Mouse (Mus musculus) cerebellum, postnatal 25 days (tissue): ENCODE measurements around the gene Nckap5.

Experiments
- DNase-seq, 2 experiments: peaks; one replicate each; pipeline ENCODE4 v3.0.0; 2021; ENCODE audit warnings: mixed read lengths in 2 of 2

The Nckap5 gene

DNA sequence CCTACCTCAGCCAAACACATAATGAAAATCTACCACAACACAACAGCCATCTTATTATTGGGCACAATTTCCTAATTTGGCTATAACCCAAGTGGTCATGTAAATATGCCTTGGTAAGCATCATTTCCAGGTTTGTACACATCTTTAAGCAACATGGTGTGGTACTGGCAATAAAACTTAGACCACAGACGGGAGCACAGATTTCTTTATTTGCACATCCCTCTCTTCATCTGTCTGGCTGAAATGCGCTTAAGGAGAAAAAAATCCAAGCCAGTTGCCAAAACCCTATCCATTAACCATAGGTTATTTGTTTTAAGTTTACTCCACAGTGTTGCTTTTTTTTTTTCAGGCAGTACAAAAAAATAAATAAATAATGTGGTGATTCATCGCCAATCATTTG, 842.8 kb downstream of the Nckap5 start:
- DNase-seq = no peak

GRCm38 (mm10) chr1:125984570-125984969, 846.0 kb downstream of the Nckap5 start:
- no peak for DNase-seq

- DNase-seq = no peak
Measured at GRCm38 (mm10) chr1:125974649-125975048, 856.0 kb downstream of the Nckap5 start.

DNA sequence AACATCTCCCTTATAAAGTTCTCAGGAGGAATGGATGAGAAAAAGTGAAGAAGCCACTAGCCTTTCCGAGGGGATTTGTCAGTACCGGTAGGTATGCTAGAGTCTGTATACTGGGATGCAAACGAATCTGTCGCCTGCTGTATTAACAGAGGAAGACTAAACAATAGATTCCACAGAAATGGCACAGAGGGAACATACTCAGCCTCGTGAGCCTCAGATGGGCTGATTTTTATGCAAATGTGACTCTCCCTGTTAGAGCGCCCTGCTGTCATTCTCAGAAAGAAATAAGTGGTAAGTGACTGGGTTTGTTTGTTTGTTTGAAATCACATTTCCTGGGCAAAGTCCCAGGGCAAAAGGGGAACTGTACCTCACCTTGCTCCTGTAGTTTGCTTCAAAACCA, 858.7 kb downstream of the Nckap5 start:
- no peak for DNase-seq

DNA sequence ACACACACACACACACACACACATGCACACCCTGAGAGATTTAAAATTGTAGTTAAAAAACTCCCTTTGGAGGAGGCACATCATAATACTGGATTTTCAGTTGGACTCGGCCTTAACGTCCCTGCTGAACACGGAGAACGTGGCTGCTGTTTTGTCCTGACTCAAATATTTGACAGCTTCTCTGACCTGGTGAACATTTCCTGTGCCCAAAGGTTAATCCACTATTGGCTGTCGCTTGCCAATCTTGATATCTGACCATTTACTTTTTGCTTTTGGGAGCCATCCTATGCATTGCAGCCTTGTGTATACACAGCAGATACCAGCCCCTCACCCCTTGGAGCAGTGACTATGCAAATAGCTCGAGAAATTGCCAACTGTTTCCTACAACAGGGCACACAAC, 862.9 kb downstream of the Nckap5 start:
- no peak for DNase-seq

DNA sequence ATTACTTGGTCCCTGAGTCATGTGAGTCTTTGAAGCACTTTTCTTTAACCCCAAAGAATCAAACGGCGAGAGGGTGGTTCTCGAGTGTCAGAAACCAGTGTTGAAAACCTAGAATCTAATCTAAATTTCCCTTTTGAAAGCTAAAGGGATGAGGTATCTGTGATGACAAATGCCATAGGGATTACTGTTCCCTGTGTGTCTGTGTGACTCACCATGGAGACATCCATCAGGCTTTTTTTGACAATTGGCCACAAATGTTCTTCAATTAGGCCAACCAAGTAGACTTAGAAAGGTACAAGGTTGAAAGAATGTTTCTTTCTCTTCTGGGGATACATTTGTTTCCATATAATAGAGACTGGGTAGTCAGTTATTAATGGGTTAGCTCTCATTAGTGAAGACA, 879.6 kb downstream of the Nckap5 start:
- DNase-seq = no peak

DNA sequence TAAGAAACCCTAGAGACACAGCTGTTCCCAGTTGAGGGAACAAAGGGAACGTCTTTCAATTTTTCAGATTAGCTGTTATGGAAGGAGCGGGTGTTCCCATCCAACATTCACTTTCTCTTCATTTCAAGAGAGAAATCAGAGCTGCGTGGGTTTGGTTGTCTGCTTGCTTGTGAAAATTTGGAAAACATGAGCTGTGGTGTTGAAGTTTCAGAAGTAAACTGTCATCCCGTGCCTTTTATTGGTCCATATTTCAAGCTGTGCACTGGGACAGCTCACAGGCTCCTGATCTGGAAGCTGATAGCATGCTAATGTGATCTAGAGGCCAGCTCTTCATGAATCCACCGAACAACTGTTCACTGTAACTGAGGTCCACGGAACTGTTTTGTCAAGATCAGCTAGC, 881.5 kb downstream of the Nckap5 start:
- DNase-seq = no peak

DNA sequence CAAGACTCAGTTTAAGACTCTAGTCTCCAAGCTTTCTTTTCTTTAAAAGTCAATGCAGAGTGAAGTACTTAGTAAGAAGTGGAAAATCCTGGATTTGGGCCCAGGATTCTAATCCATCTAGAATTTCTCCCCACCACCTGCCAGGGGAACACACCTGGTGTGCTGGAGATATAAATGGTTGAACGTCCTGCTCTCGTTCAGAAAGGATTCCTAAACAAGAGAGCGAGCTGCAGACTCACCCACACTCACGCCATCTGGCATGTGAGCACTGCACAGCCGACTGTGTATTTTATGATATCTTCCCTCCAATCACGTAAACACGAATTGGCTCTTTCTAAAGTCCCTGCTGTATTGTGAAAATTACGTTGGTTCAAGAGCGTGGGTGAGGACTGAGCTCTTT, 885.5 kb downstream of the Nckap5 start:
- DNase-seq = no peak

DNA sequence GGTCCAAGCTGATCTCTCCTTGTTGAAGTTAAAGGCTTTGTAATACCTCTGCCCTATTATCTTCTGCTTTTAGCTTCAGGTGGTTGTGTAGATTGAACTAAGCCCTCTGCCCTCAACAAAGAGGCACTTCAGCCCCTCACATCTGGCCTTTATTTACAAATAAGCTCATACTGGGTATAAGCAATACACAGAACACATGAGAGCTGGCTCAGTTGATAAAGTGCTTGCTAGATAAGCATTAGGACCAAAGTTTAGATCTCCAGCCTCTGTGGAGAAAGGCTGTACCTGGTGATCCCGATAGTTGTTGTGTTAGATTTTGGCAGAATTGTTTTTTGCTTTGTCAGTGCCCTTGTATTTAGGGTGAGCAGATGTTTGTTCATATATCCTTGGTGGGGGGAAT, 887.3 kb downstream of the Nckap5 start:
- no peak for DNase-seq

DNA sequence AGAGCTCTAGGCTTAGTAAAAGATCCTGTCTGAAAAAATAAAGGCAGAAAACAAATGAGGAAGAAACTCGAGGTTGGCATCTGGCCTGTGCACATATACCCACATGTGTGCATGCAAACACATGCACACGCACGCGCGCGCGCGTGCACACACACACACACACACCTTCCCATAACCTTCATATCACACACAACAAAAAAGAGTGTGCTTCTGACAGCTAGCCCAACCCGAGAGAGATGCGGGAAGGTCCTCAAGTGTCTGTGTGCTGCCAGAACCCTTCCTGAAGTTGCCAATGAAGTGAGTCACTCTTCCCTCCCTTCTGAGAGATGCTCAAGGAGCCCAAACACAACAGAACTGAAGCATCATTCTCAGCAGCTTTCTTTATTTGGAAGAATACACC, 905.1 kb downstream of the Nckap5 start:
- no peak for DNase-seq

- no peak for DNase-seq
Measured at GRCm38 (mm10) chr1:125923062-125923461, 907.5 kb downstream of the Nckap5 start.

GRCm38 (mm10) chr1:125920696-125921095, 909.9 kb downstream of the Nckap5 start:
- no peak for DNase-seq

DNA sequence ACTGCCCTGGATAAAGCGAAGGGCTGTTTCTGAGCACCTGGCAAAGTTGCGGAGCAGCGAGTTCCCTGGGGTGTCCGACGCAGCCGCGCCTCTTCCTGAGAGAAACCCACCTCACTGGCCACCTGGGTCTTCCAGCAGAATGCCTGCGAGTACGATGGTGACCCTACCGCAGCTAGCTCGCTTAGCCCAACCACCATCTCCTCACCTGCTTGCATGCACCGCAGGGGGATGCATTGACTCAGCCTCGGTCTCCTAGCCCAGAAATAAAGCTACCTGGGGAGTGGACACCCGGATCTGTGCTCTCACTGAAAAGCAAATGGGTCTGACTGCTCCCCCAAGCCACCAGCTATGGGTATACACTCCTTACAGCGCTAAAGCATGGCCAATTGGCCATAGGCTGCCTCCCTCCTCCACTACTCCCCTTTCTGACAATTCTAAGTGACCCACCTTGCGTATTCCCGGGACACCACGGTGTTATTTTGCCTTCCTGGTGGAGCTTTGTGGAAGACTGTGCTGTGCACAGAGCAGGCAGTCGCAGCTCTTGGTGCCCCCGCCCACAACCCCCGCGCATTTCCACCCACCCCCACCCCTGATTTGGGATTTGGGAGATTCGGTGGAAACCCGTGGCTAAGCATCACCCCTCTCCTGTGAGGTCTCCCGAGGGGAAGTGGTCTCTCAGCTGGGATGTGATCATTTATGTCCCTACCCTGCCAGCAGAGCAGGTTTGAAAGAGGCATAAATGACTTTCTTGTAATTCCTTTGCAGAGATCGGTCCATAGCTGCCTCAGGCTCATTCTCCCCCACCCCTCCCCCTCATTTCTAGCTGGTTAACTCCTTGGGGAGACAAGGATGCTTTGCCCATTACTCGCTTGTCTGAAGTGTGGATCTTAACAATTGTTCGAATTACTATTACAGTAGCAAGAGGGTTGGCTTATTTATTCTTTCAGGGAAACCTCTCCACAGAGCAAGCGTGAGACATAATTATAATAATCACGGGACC, 917.7 kb downstream of the Nckap5 start, which contains the start of gene Lypd1:
Lypd1 (minus strand) TSS at position 501 of the 1,000 bp plus-strand sequence.
- peak in 1 of 2 experiments; percentile 5 for DNase-seq

DNA sequence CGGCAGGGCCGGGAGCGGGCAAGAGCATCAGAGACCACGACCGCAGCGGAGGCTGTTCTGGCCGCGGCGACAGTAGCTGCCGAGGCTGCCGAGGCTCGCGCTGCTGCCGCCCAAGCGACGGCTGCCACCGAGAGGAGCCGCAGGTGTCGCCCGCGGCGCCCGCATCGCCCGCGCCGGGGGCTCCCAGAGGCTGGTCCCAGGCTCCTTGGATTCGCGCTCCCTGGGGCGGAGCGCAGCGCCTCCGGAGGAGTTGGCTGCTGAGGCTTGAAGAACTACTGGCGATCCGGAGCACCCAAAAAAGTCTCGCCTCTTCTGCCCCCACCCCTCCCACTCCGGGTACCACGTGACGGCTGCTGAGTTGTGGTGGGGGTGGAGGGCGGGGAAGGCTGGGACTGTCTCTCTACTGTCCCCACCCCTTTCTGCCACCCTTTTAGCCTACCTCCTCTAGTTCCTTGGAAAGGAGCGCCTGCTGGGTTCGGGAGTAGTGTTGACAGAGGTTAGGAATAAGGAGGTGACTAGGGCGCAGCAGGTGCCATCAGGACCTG, 918.6 kb downstream of the Nckap5 start:
- DNase-seq = peak; percentile 25 to 35

- DNase-seq = peak; percentile 19 to 43
Measured at GRCm38 (mm10) chr1:125911337-125911900, 919.2 kb downstream of the Nckap5 start.

DNA sequence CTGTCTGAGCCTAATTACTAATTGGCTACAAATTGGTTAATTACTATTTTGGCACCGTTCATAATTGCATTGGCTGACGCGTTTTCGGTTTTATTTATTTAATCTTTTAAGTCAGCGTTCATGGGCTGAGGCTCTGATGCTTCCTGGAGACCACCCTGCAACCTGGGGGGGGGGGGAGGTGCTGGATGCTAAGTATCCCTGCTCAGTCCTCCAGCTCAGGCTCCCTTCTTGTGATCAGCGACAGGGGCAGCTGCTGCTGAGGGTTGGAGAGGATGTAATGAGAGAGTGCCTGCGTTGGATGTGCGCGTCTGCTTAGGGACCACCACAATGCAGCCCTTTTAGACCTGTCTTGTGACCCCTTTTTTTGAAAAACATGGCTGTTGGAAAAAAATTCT, 919.7 kb downstream of the Nckap5 start:
- no peak for DNase-seq

- peak in 1 of 2 experiments; percentile 5 for DNase-seq
Measured at GRCm38 (mm10) chr1:125910211-125910870, 920.3 kb downstream of the Nckap5 start.

DNA sequence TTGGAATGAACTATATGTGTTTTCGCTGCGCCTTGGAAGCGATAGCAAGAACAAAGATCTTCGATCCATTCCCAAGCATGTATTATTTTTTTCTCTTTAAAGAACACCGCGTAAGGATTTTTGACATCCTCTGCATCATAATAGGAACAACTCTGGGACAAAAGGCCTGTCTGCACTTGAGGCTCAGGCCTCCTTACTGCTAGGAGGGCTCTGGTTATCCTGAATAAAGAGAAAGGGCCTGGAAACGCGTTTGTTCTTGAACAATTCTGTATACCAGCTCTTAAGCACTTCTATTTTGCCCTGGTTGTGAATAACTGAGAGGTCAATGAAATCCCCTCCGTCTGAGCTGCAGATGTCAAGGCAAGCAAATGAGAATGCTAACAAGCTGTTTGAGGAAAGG, 937.4 kb downstream of the Nckap5 start:
- no peak for DNase-seq

- no peak for DNase-seq
Measured at GRCm38 (mm10) chr1:125870056-125870455, 960.5 kb downstream of the Nckap5 start.
